Mouse (Mus musculus) liver, adult (tissue): ENCODE results near the gene Hacd2.

Source experiments
- GATA4 ChIP-seq: IDR thresholded peaks from 2 replicates; pipeline ENCODE4 v1.6.1; 2014; ENCODE audit warnings: mild to moderate bottlenecking, low read length; ENCODE audit not compliant: insufficient replicate concordance

Hacd2 gene

DNA sequence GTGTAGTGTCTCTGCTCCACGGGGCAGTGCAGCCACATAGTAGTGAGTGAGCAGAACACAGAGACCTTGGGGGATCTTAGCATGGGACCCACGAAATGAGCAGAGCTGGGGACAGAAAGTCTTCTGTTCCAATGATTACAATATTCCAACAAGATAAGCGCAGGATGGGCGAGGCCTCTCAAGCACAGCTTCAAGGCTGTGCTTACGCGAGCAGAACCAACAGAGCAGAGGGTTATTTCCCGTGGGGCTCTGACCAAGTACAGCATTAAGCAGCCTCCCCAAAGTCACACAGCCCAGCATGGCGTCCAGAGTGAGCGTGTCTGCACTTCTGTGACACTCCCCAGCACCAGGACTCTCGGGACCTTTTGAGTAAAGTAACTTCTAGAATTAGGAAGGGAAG lies 24.7 kb upstream of the Hacd2 start:
- no peak for TF ChIP-seq GATA4

DNA sequence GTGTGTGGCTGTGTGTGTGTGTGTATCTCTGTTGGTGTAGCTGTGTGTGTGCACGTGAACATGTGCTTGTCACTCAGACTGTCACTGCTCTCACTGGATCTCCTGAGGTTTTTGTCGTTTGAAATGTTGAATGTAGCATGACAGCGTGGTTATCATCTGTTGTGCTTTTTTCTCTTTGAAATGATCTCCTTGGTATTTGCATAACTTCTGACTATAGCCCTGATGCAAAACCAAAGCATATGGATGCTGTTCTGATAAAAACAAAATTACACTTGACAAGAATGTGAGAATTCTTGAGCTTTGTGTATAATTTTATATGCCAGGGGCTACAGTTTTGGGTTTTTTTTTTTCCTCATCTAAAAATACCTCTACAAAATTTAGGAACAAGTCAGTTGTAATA lies 23.2 kb upstream of the Hacd2 start:
- no peak for TF ChIP-seq GATA4

DNA sequence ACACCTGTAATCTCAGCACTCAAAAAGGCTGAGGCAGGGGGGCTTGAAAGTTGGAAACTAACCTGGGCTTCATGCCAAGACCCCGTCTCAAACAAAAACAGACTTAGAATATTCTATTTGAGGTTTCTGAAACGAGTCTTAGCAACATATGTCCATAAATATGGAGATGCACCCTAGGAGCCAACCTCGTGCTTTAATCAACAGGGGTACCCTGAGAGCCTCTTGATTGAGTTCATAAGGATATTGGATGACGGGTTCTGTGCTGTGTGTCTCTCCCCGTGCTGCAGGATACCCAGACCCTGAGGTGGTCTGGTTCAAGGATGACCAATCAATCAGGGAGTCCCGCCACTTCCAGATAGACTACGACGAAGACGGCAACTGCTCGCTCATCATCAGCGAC lies 22.2 kb upstream of the Hacd2 start:
- no peak for TF ChIP-seq GATA4

DNA sequence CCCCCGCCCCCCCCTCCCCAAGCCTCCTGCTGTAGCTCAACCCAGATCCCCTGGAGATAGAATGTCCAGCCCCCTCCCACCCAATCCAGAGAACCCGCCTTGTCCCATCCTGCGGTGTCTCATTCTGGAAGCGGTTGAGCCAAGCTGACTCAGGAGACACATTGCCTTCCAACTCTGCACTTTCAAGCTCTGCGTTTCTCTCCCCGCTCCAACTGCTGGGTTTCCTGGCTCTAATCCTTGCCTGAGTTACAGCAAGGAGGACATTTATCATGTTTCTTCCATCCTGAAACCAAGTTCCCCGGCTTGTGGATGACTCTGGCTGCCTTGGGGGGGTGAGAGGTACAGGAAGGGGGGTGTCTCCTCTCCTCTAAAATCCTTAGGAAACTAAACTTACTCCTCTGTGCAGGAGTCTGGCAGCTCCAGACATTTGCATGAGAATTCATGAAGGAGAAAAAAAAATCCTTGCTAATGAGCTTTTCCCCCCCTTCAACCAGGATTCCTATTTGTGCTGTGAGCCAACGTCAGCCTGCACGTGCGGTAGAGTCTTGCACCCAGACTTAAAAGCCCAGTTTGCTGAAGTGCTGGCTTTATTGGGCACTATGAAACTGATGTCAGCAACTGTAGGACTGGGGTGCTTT lies 21.2 kb upstream of the Hacd2 start:
- TF ChIP-seq GATA4: no peak

DNA sequence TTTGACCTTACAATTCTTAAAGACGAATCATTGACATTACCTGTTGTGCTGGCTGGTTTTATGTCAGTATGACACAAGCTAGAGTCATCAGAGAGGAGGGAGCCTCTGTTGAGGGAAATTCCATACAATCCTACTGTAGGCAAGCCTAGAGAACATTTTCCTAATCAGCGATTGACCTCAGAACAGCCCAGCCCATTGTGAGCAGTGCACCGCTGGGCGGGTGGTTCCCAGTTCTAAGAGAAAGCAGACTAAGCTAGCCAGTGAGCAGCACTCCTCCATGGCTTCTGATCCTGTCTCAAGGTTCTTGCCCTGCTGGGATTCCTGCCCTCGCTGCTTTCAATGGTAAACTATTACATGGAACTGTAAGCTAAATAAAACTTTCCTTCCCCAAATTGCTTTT lies 17.9 kb upstream of the Hacd2 start:
- no peak for TF ChIP-seq GATA4

DNA sequence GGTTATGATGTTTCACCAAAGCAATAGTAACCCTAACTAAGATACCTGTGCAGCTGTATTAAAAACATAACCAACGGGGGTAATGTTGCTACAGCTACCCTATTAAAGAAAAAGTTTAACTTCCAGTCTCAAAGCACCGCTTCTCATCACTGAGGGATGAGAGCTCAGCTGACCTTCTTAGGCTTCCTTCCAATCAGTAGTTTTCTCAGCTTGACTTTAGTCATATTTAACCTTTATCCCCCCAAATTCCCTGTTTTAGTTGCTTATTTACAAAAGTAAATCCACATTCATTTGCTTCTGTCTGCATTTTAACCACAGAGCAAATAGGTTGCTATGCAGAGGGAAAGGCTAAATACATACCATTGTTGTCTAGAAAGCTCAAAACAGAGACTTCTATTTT lies 17.5 kb upstream of the Hacd2 start:
- no peak for TF ChIP-seq GATA4

DNA sequence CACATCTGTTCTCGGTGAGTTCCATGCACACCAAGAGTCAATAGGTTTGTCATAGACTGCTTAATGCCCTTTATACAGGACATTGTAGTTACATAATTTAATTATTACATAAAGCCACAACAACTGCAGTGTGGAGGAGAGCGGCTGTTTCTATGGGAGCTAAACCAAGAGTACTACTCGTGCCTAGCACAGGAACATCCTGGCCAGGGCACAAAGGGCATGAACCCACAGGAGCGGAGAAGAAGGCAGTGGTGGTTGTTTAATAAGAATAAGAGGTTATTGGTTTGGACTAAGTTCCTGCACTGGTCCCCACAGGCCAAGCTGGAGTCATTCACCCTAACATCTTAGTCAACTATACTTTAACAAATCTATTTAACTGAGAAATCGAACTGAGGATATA lies 16.0 kb upstream of the Hacd2 start:
- TF ChIP-seq GATA4: no peak

DNA sequence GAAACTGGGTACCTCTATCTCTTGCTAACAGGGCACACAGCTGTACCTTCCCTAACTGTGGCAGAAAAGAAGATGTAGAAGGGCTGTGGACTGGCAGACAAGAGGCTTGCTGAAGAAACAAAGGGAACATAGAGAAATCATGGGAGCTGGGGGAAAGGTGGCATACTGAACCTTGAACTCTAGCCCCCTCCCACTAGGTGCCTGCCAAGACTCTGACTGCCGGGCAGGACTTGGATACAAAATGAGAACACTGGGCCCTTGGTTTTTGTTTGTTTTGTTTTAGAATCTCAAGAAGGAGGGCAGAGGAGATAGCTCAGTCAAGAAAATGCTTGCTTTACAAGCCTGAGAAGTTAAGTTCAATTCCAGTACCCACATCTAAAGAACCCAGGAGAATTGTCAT lies 14.9 kb upstream of the Hacd2 start:
- no peak for TF ChIP-seq GATA4

DNA sequence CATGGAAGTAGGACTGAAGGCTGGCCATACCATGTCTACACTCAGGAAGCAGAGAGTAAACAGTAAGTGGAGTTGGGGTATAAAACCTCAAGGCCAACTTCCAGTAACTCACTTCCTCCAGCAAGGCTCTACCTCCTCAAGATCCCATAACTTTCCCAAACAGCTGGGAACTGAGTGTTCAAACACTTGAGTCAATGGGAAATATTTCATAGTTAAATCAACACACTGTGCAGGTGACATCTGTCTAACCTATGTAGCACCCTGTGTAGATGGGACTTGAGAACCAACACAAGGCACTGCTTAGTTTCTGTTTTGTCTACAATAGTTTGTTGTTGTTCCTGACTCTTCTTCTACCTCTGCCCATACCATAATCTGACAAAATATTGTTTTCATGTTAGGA lies 13.8 kb upstream of the Hacd2 start:
- TF ChIP-seq GATA4: no peak

DNA sequence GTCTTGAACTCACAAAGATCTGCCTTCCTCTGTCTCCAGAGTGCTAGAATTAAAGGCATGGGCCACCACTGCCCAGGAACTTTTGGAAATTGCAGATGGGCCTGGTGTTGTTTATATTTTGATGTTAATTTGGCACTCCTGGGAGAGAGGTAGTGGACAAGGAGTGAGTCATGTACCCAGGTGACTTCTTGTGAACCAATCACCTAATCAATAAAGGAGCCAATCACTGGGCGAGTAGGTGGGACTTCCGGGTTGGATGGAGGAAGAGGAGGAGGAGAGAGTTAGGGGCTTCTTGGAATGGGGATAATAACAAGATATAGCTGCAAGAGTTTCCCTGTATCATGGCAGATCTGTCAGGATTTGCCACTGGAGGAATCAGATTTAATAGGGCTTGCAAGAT lies 8.7 kb upstream of the Hacd2 start:
- TF ChIP-seq GATA4: no peak

DNA sequence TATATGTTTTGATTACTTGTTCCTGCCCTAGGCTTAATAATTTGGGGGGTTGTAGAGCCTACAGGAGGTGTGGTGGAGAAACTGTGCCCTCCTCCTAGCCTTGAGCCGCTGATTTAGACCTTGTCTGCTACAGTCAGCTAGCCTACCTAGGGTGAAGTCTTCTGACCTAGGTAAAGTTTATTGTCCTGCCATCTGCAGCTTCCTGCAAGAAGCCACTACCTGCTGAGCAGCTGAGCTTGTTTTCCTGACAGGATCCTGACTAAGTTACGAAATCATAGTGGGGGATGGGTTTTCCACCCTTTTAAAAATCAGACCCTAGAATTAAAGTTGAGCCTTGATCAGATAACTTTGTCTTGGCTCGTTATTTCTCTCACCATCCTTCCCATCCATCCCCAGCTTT lies 5.7 kb upstream of the Hacd2 start:
- no peak for TF ChIP-seq GATA4

DNA sequence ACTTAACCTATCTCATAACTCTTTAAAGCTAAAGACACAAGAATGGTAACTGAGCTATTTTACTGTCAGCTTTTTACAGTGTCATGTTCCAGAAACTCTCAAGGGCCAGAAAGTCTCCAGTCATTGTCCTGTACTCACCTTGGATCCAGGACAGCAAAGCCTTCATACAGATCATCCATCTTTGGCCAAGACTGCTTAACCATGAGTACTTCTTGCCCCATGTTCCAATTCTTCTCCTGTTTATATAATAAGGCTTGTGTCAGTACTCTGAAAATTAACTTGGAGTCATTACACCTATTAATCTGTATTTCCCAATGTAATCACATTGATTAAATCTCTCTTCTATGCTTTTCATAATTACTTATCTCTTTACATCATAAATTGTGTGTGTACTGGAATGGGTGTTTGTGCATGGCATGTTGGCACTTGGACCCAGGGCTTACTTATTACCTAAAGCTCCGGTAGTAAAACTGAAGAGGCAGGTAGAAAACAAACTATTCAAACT lies 3.7 kb upstream of the Hacd2 start:
- TF ChIP-seq GATA4: no peak

DNA sequence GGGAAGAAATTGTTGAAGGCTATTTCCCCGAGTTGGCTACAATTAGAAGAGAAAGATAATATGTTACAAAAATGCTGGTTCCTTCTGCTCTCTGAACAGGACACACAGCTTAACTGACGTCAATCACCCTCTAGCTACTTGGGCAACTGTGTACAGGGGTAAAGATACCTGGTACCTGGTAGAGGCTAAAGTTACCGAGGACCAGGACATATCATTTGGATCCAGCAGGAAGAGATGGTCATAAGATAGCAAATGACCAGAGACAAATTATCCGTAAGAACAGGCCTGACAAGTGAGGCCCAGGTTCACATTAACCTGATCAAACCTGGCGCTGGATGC lies 356 bp upstream of the Hacd2 start:
- TF ChIP-seq GATA4: no peak

DNA sequence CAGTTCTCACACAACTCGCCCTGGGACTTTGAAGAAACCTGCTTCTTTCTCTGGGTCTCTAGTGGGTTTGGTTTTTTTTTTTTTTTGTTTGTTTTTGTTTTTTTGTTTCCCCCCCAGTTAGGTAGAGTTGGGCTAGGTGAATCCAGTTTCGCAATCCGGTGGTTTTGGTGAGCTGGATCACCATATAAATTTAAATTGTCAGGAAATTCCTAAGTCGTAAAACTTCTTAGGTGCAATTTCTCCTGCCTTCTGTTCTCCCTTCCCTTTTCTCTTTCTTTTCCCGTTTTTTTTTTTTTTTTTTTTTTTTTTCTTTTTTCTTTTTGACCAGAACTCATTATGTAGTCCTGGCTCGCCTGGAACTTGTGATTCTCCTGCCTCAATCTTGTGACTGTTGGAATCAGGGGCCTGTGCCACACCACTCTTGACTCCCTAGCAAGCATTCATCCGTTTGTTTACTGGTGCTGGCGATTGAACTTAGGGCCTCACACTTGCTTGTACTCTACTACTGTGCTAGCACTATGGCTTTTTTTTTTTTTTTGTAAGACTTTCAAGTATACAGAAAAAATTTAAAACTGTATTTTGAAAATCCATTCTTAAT lies 1.0 kb downstream of the Hacd2 start:
- no peak for TF ChIP-seq GATA4

DNA sequence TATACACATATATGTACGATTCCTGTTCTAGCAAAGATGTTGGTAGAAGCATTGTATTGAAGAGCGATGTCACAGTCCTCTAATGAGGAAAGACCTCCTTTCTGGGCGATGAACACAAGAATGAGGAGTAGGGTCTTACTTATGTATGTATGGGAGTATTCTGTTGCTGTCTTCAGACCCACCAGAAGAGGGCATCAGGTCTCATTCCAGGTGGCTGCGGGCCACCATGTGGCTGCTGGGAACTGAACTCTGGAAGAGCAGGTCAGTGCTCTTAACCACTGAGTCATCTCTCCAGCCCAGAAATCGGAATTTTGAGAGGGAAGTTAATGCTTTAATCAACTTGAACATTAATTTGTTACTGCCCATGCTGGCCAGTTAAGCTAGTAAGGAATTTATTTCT lies 2.1 kb downstream of the Hacd2 start:
- TF ChIP-seq GATA4: no peak

DNA sequence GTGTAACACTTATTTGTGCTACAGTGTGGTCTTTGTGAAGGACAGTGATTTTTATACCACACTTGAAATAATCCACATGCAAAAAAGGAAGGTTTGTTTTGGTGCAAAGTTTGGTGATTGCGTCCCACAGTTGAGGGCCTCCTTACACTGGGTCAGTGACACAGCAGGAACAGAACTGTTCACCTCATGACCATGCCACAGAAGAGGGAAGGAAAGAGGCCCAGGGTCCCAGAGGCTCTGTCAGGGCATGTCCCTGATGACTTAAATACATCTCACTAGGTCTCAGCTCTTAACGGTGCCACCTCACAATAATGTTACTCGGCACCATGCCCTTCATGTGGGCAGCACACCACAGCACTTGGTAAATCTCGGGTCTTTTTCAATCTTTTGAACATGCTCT lies 3.1 kb downstream of the Hacd2 start:
- no peak for TF ChIP-seq GATA4

DNA sequence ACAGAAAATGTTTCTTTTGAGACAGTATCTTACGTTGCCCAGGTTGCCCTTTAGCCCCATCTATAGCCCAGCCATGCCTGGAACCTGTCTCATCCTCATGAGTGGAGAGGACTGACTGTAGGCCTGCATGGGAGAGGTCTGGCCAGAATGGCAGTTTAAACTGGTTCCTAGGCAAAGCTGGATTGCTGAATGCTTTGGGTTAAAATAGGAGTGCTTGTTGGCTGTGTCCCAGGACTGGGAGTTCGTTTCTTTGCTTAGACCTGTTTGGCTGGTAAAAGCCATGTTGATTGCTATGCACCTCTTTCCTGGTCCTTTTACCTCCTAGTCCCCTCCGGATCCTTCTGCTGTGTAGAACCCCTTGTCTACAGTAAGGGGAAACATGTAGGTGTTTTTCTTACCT lies 11.0 kb downstream of the Hacd2 start:
- no peak for TF ChIP-seq GATA4
